Mouse (Mus musculus) stomach, embryonic 15.5 days (tissue): ENCODE results near the gene Fbxl13. TPM values are rescaled to one million over a fixed set of nuclear protein-coding genes. Genes with fewer than 3 reads are reported as not detected.

Experiments used
- ATAC-seq: fragments of 200-750 bp; cut with Nextera tagmentation; 2 replicates; pipeline ENCODE4 v1.8.0; 2017; ENCODE audit warnings: low read depth, moderate number of reproducible peaks, moderate TSS enrichment; ENCODE audit not compliant: insufficient read depth, low FRiP score
- H3K27ac ChIP-seq: fragments of 300-500 bp; sonication (generic); 2 replicates; pipeline ENCODE4 v1.5.1; 2015; ENCODE audit warnings: mild to moderate bottlenecking, inconsistent platforms
- H3K27me3 ChIP-seq: fragments of 300-500 bp; sonication (generic); replicated peaks from 2 replicates; pipeline ENCODE4 v1.6.1; 2015; ENCODE audit warnings: inconsistent platforms
- H3K36me3 ChIP-seq: fragments of 300-500 bp; sonication (generic); 2 replicates; pipeline ENCODE4 v1.6.1; 2015; ENCODE audit warnings: inconsistent platforms
- H3K4me1 ChIP-seq: fragments of 300-500 bp; sonication (generic); 2 replicates; pipeline ENCODE4 v1.6.1; 2015; ENCODE audit warnings: inconsistent platforms
- H3K4me2 ChIP-seq: fragments of 300-500 bp; sonication (generic); 2 replicates; pipeline ENCODE4 v1.6.1; 2015; ENCODE audit warnings: mild to moderate bottlenecking, inconsistent platforms
- H3K4me3 ChIP-seq: fragments of 300-500 bp; sonication (generic); replicated peaks from 2 replicates; pipeline ENCODE4 v1.5.1; 2015; ENCODE audit warnings: inconsistent platforms
- H3K9ac ChIP-seq: fragments of 300-500 bp; sonication (generic); 2 replicates; pipeline ENCODE4 v1.6.1; 2015; ENCODE audit warnings: inconsistent platforms
- H3K9me3 ChIP-seq: fragments of 300-500 bp; sonication (generic); 2 replicates; pipeline ENCODE4 v1.6.1; 2016; ENCODE audit warnings: inconsistent platforms
- WGBS: fragments of 180-500 bp; shearing (Covaris S2); methylation state at CpG from one replicate; pipeline ENCODE4 v1.1.7; 2015; 5-methylcytosine and 5-hydroxymethylcytosine counted together
- polyA plus RNA-seq: library from polyadenylated mRNA; unstranded; fragments of >200 nt; fragmentation: Nextera tagmentation; extraction: Ambion mirVana; gene quantifications from 2 replicates; pipeline ENCODE4 v1.2.1, GENCODE M21; 2015

Gene Fbxl13
- polyA plus RNA-seq, 1 experiment from 2014 or later = 0.36 TPM

- no peaks in the 10 kb centered on the region for H3K27me3 ChIP-seq
- no peaks in the 10 kb centered on the region for H3K9me3 ChIP-seq
- peaks cover 4% of the 10 kb centered on the region; the same call in 1 of the 2 replicates for H3K4me1 ChIP-seq
- H3K36me3 ChIP-seq = no peaks in the 10 kb centered on the region
- 74% methylated on average over 8 of the region's 8 CpGs for WGBS
- ATAC-seq = no peak
- H3K27ac ChIP-seq = no peak overlapping the region
- no peak overlapping the region for H3K4me2 ChIP-seq
- H3K9ac ChIP-seq = no peak overlapping the region
- no peak overlapping the region for H3K4me3 ChIP-seq
Measured at GRCm38 (mm10) chr5:21505159-21505558, 140.3 kb downstream of the Fbxl13 start.

- no peaks in the 10 kb centered on the region for H3K36me3 ChIP-seq
- H3K9me3 ChIP-seq = no peaks in the 10 kb centered on the region
- peaks cover 15% of the 10 kb centered on the region; the same call in 1 of the 2 replicates for H3K4me1 ChIP-seq
- H3K4me3 ChIP-seq = no peak overlapping the region
- WGBS = 71% methylated on average over 13 of the region's 13 CpGs
- no peak overlapping the region for H3K9ac ChIP-seq
- H3K27ac ChIP-seq = no peak overlapping the region
- H3K27me3 ChIP-seq = no peaks in the 10 kb centered on the region
- H3K4me2 ChIP-seq = no peak overlapping the region
- no peak for ATAC-seq
Measured at GRCm38 (mm10) chr5:21502936-21503610, 142.4 kb downstream of the Fbxl13 start.

GRCm38 (mm10) chr5:21500941-21501340, 144.5 kb downstream of the Fbxl13 start:
- ATAC-seq = no peak
- H3K27ac ChIP-seq = no peak overlapping the region

GRCm38 (mm10) chr5:21500133-21500532, 145.3 kb downstream of the Fbxl13 start:
- WGBS = 44% methylated on average over 10 of the region's 10 CpGs
- no peak for ATAC-seq
- no peaks in the 10 kb centered on the region for H3K9me3 ChIP-seq
- no peaks in the 10 kb centered on the region for H3K27me3 ChIP-seq
- no peak overlapping the region for H3K4me2 ChIP-seq
- no peak overlapping the region for H3K4me3 ChIP-seq
- H3K4me1 ChIP-seq = peaks cover 15% of the 10 kb centered on the region; the same call in 1 of the 2 replicates
- no peaks in the 10 kb centered on the region for H3K36me3 ChIP-seq
- H3K9ac ChIP-seq = no peak overlapping the region
- no peak overlapping the region for H3K27ac ChIP-seq

More at GRCm38 (mm10) chr5:21500941-21501340, 144.5 kb downstream of the Fbxl13 start:
- Histone ChIP-seq H3K9me3 (no peaks in the 10 kb centered on the region), H3K4me2 (no peak overlapping the region), H3K36me3 (no peaks in the 10 kb centered on the region), H3K9ac (no peak overlapping the region), H3K4me3 (no peak overlapping the region), H3K4me1 (peaks cover 15% of the 10 kb centered on the region; the same call in 1 of the 2 replicates), H3K27me3 (no peaks in the 10 kb centered on the region)
- WGBS = 62% methylated on average over 2 of the region's 2 CpGs

GRCm38 (mm10) chr5:21498925-21499324, 146.5 kb downstream of the Fbxl13 start:
- WGBS = 72% methylated on average over 11 of the region's 11 CpGs
- Histone ChIP-seq H3K4me3 (no peak overlapping the region), H3K4me1 (peaks cover 15% of the 10 kb centered on the region; the same call in 1 of the 2 replicates), H3K36me3 (no peaks in the 10 kb centered on the region), H3K4me2 (no peak overlapping the region), H3K27ac (no peak overlapping the region), H3K27me3 (no peaks in the 10 kb centered on the region), H3K9ac (no peak overlapping the region), H3K9me3 (no peaks in the 10 kb centered on the region)
- ATAC-seq = no peak

GRCm38 (mm10) chr5:21498490-21498889, 146.9 kb downstream of the Fbxl13 start:
- H3K4me1 ChIP-seq = peaks cover 15% of the 10 kb centered on the region; the same call in 1 of the 2 replicates
- H3K9me3 ChIP-seq = no peaks in the 10 kb centered on the region
- no peaks in the 10 kb centered on the region for H3K36me3 ChIP-seq
- no peak overlapping the region for H3K4me2 ChIP-seq
- H3K9ac ChIP-seq = no peak overlapping the region
- H3K27ac ChIP-seq = no peak overlapping the region
- H3K27me3 ChIP-seq = no peaks in the 10 kb centered on the region
- WGBS = 80% methylated on average over 2 of the region's 2 CpGs
- H3K4me3 ChIP-seq = no peak overlapping the region
- ATAC-seq = no peak

- ATAC-seq = no peak
- WGBS = 56% methylated on average over 3 of the region's 3 CpGs
Measured at GRCm38 (mm10) chr5:21496881-21497280, 148.6 kb downstream of the Fbxl13 start.

GRCm38 (mm10) chr5:21496321-21496720, 149.1 kb downstream of the Fbxl13 start:
- Histone ChIP-seq H3K9me3 (no peaks in the 10 kb centered on the region), H3K9ac (no peak overlapping the region), H3K36me3 (no peaks in the 10 kb centered on the region), H3K4me2 (no peak overlapping the region), H3K27me3 (no peaks in the 10 kb centered on the region), H3K4me3 (no peak overlapping the region), H3K27ac (peak overlapping the region; percentile 9; the same call in 1 of the 2 replicates), H3K4me1 (peaks cover 15% of the 10 kb centered on the region; the same call in 1 of the 2 replicates)
- ATAC-seq = 0 out of 2 replicates have a peak, but pooled peaks have one; percentile 7
- WGBS = 69% methylated on average over 6 of the region's 6 CpGs

More at GRCm38 (mm10) chr5:21496881-21497280, 148.6 kb downstream of the Fbxl13 start:
- H3K27ac ChIP-seq = no peak overlapping the region
- no peak overlapping the region for H3K4me2 ChIP-seq
- H3K27me3 ChIP-seq = no peaks in the 10 kb centered on the region
- H3K9me3 ChIP-seq = no peaks in the 10 kb centered on the region
- peaks cover 15% of the 10 kb centered on the region; the same call in 1 of the 2 replicates for H3K4me1 ChIP-seq
- H3K36me3 ChIP-seq = no peaks in the 10 kb centered on the region
- H3K9ac ChIP-seq = no peak overlapping the region
- no peak overlapping the region for H3K4me3 ChIP-seq

GRCm38 (mm10) chr5:21494781-21495180, 150.7 kb downstream of the Fbxl13 start:
- 45% methylated on average over 3 of the region's 3 CpGs for WGBS
- Histone ChIP-seq H3K4me1 (0 out of 2 replicates have a peak, but pooled peaks cover 7% of the 10 kb centered on the region), H3K9ac (no peak overlapping the region), H3K27me3 (no peaks in the 10 kb centered on the region), H3K36me3 (no peaks in the 10 kb centered on the region), H3K4me2 (no peak overlapping the region), H3K9me3 (no peaks in the 10 kb centered on the region), H3K27ac (no peak overlapping the region), H3K4me3 (no peak overlapping the region)
- no peak for ATAC-seq

GRCm38 (mm10) chr5:21493294-21493999, 152.0 kb downstream of the Fbxl13 start:
- no peak overlapping the region for H3K4me2 ChIP-seq
- H3K9me3 ChIP-seq = no peaks in the 10 kb centered on the region
- ATAC-seq = no peak
- peaks cover 5% of the 10 kb centered on the region; the same call in 1 of the 2 replicates for H3K4me1 ChIP-seq
- H3K27me3 ChIP-seq = no peaks in the 10 kb centered on the region
- H3K9ac ChIP-seq = no peak overlapping the region
- no peak overlapping the region for H3K4me3 ChIP-seq
- H3K27ac ChIP-seq = no peak overlapping the region
- 79% methylated on average over 8 of the region's 8 CpGs for whole genome bisulfite sequencing
- no peaks in the 10 kb centered on the region for H3K36me3 ChIP-seq

- H3K27ac ChIP-seq = no peak overlapping the region
- 79% methylated on average over 3 of the region's 3 CpGs for WGBS
- H3K4me2 ChIP-seq = no peak overlapping the region
- no peak for ATAC-seq
- H3K9ac ChIP-seq = no peak overlapping the region
- no peaks in the 10 kb centered on the region for H3K36me3 ChIP-seq
- H3K4me3 ChIP-seq = no peak overlapping the region
- H3K27me3 ChIP-seq = no peaks in the 10 kb centered on the region
- no peaks in the 10 kb centered on the region for H3K9me3 ChIP-seq
- H3K4me1 ChIP-seq = peaks cover 9% of the 10 kb centered on the region; the same call in 1 of the 2 replicates
Measured at GRCm38 (mm10) chr5:21492213-21492612, 153.2 kb downstream of the Fbxl13 start.

GRCm38 (mm10) chr5:21491469-21491868, 154.0 kb downstream of the Fbxl13 start:
- no peak overlapping the region for H3K4me3 ChIP-seq
- 86% methylated on average over 2 of the region's 2 CpGs for WGBS
- ATAC-seq = no peak
- H3K27ac ChIP-seq = no peak overlapping the region
- H3K9me3 ChIP-seq = no peaks in the 10 kb centered on the region
- H3K9ac ChIP-seq = no peak overlapping the region
- H3K4me1 ChIP-seq = peaks cover 9% of the 10 kb centered on the region; the same call in 1 of the 2 replicates
- no peaks in the 10 kb centered on the region for H3K27me3 ChIP-seq
- H3K36me3 ChIP-seq = no peaks in the 10 kb centered on the region
- no peak overlapping the region for H3K4me2 ChIP-seq
